Mouse (Mus musculus) fibroblast of lung, adult 2 months (primary cell): ENCODE data around the gene Fam171a2.

Source experiments
- DNase-seq: peaks from one replicate; pipeline ENCODE4 v3.0.0-alpha.2; 2011; ENCODE audit warnings: low read depth

The Fam171a2 gene

GRCm38 (mm10) chr11:102435754-102436470, 11.6 kb downstream of the Fam171a2 start:
- DNase-seq: no peak

DNA sequence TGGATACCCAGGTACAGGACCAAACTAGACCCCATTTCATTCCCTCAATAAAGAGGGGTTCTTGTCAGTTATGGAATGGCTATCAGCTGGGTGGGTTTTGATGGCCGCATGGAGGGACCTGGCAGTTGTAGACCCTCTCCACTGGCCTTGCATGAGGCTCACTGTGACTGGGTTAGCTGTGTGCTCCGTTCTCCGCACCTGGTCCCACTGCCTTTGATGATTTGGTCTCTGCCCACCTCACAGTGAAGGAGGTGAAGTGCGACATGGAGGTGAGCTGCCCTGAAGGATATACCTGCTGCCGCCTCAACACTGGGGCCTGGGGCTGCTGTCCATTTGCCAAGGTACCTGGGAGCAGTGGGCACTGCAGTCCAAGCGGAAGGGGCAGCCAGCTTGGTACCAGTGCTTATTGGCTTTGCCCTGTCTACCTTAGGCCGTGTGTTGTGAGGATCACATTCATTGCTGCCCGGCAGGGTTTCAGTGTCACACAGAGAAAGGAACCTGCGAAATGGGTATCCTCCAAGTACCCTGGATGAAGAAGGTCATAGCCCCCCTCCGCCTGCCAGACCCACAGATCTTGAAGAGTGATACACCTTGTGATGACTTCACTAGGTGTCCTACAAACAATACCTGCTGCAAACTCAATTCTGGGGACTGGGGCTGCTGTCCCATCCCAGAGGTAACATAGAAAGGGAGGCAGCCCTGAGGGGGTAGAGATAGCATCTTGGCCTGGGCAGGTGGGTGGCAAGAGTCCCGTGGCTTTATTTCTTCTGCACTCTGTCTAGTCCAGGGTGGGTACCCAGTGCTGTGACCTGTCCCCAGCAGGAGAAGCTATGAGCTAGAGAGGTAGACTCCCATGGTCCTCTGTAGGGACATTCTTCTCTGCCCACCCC, 12.4 kb downstream of the Fam171a2 start:
- DNase-seq: no peak

GRCm38 (mm10) chr11:102434406-102434805, 13.1 kb downstream of the Fam171a2 start:
- DNase-seq: no peak

- no peak for DNase-seq
These were observed 13.6 kb downstream of the Fam171a2 start for GRCm38 (mm10) chr11:102433866-102434265.

GRCm38 (mm10) chr11:102432896-102433295, 14.6 kb downstream of the Fam171a2 start:
- no peak for DNase-seq

- DNase-seq: no peak
These were observed 15.2 kb downstream of the Fam171a2 start for GRCm38 (mm10) chr11:102432115-102432843.

DNA sequence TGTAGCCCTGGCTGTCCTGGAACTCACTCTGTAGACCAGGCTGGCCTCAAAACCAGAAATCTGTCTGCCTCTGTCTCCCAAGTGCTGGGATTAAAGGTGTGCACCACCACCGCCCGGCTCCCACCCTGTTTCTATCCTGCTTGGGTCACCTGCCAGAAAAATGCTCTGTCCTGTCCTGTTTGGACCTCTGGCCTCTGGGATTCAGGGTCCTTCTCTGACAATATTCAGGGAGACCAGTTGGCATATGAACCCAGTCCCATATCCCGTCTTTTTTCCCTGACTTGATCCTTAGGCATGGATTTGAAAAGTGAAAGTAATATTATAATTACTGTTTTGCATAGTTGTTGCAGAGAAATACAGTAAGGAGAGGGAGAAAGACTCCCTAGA, 15.8 kb downstream of the Fam171a2 start:
- DNase-seq: no peak

DNA sequence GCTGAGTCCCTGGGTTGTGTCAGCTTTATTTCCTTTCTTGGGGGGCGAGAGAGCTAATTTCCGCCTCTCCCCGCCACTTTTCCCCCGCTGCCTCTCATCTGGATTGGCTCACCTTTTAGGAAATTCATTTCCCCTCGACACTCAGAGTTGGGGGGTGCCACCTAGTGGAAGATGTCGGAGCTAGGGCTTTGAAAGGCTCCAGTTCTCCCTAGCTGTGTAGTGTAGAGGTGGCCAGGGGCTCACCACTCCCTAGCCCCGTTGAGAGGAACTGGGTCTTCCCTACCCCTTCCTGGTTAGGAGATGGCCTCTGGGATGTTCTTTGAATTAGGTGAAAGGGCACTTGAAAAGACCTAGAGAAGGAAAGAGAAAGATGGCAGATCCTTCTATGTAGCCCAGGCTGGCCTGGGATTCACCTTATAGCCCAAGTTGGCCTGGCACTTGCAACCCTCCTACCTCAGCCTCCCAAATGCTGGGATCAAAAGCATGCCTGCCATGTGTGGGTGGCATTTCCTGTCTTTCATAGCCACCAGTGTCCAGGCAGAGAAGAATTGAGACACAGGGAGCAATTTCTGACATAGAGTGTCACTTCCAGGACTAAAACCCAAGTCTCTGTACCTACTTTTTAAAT, 16.4 kb downstream of the Fam171a2 start:
- DNase-seq: no peak

GRCm38 (mm10) chr11:102430121-102431017, 17.1 kb downstream of the Fam171a2 start, which contains the start of gene Grn:
Gene Grn (plus strand): TSS chr11:102430315.
- peak; percentile 96 for DNase-seq

GRCm38 (mm10) chr11:102429551-102429950, 17.9 kb downstream of the Fam171a2 start:
- DNase-seq: no peak

- DNase-seq: no peak
These were observed 18.4 kb downstream of the Fam171a2 start for GRCm38 (mm10) chr11:102428981-102429540.

DNA sequence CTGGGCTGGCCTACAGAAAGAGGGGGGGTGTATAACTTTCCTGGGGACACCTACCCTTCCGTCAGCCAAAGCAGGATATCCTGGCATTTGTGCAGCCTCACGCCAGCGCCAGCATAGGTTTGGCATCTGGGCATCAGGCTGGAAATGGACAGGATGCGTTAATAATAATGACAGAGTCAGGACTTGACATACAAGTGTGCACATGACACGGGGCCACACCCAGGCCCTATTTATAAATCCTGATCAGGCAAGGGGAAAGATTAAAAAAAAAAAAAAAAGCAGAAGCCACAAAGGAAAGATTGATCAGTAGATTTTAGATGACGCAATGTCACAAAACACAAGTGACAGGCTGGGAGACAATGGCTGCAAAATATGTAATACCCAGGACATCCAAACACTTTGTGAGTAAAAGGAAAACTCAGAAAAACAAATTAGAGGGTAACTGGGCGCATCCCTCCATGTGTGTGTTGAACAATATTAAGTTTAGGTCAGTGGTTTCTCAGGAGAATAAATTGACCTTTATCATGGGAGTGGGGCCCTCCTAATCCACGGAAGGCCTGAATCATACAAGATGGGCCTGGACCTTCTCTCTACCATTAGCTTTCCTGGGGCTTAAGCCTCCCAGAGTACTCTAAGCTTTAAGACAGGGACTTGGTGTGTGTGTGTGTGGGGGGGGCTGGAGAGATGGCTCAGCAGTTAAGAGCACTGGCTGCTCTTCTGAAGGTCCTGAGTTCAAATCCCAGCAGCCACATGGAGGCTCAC, 21.7 kb downstream of the Fam171a2 start:
- DNase-seq: no peak

- DNase-seq: no peak
These were observed 22.8 kb downstream of the Fam171a2 start for GRCm38 (mm10) chr11:102424666-102425065.

GRCm38 (mm10) chr11:102421559-102421958, 25.9 kb downstream of the Fam171a2 start:
- DNase-seq: no peak

DNA sequence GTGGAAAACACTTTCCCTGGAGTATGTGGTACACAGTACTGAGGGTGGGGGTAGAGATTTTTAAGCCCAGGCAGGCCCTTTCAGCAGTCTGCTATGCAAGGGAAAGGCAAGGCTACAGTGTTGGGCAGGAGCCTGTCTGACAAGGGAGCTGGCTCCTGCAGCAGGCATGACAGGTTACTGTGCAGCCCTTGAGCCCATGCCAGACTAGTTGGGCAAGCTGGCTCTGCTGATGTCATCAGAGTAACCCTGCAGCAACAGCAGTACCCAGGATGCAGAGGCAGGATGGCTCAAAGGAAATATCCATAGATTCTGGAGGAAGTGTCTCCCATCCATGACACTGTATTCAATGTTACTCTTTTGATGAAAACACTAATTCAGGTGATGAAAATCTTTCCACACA, 28.6 kb downstream of the Fam171a2 start:
- DNase-seq: no peak

DNA sequence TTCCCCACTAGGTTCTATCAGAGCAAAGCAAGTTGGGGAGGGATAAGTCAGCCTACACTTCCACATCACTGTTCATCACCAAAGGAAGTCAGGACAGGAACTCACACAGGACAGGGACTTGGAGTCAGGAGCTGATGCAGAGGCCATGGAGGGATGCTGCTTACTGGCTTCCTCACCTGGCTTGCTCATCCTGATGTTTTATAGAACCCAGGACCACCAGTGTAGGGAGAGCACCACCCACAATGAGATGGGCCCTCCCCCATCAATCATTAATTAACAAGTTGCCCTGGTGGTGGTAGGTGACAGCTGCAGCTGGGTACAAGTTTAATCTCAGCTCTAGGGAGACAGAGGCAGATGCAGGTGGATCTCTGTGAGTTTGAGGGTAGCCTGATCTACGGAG, 30.3 kb downstream of the Fam171a2 start:
- no peak for DNase-seq

- DNase-seq: no peak
These were observed 32.3 kb downstream of the Fam171a2 start for GRCm38 (mm10) chr11:102415034-102415802.

DNA sequence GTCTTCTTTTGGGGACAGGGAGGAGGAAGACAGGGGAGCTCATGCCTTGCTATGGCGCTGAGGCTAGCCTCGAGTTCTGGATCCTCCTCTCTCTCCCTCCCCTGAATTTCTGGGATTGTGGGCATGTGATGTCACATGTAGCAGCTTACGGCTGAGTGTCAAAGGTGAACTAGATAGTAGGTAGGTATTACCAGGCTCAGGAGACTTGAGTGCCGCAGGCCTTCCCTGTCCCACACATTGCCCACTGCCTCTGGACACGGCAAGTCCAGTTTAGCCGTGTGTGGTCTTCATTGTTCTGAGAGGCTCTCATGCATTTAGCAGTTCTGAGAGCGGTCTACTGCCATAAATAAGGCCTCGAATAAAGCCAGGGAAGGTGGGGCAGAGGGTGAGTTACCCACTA, 34.4 kb downstream of the Fam171a2 start:
- DNase-seq: no peak

- DNase-seq: peak; percentile 71
These were observed 35.8 kb downstream of the Fam171a2 start for GRCm38 (mm10) chr11:102411704-102412103.
